12 mouse cellular contexts compared by ENCODE assay signal in the genomic region with DNA sequence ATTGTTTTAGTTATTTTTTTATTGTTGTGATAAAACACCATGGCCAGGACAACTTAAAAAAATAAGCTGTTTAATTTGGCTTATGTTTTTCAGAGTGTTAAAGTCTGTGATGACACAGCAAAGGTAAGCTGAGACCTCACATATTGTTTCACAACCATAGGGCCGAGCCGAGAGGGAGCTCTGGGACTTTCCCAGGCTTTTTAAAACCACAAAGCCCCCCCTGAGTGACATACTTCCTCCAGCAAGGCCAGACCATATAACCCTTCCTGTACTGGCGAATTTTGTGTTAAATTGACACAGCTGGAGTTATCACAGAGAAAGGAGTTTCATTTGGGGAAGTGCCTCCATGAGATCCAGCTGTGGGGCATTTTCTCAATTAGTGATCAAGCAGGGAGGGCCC.
"Had no signal": no experiment of that assay in that cellular context is flagged by ENCODE, and none has a peak within 500 bp of the region (broad histone marks: within the 10 kb centered on the region; RNA-seq: fewer than 3 reads in every experiment).

No protein-coding gene starts in this region.

- DNase-seq: kidney, adult 18-20 months; kidney, adult 9 months; kidney, postnatal 14 days; kidney, postnatal 4 days; liver; lung, adult 2 months; retina, postnatal 1 day; right cerebral cortex, postnatal 25 days; spleen, adult 18-20 months had no signal

- ATAC-seq: intestine, embryonic 16.5 days; liver, embryonic 12.5 days; midbrain, embryonic 15.5 days had no signal
